Mouse (Mus musculus): ENCODE data around the gene Kcnmb2. TPM values are rescaled to one million over a fixed set of nuclear protein-coding genes. Genes with fewer than 3 reads are reported as not detected.

Gene Kcnmb2
- 3.8 and 4.1 TPM in 2 replicates for polyA plus RNA-seq (2015; fragmentation: Nextera tagmentation; extraction: Ambion mirVana)

DNA sequence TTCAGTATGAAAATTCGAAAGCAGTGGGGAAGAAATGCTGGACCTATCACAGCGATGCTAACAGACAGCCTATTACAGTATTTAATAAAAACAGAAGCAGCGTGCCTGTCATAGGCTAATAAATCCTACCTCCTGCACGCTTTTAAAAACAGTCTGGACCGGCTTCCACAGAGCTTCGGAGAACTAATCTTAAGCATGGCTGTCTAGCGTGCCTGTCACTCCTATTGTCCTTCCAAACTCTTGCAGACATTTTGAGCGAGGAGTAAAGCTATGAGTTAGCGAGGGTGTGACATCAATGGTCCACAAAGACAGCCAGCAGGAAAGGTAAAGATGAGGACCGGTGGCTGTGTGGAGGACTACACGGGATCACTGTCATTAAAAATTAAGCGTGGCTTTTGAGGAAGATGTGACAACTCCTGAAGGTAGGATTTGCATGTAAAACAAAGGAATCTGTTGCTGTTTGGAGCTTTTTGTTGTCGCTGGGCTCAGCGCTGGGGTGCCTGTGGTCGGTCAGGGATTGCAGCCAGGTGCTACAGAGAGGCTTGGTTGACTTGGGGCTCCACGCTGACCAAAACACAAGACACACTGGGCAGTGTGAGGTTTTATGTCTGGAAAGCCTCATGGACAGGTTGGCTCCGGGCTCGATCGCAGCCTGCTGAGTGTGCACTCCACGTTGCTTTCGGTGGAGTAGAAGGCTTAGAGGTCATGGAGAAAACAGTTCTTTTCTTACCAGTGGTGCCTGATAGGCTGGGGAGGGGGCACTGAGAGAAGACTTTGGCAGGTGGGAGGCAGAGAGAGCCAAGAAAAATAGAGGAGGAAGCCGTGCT is at the start of gene Kcnmb2:
Gene Kcnmb2 (plus strand): TSS at position 4 of the 827 bp plus-strand sequence.
- 4% methylated on average over 22 of the region's 22 CpGs for WGBS
- Histone ChIP-seq H3K9me3 (ENCODE audit: low read length) (no peaks in the 10 kb centered on the region), H3K4me2 (replicated peaks; ENCODE audit: low read depth, low read length) (peak within 1 kb of the TSS; percentile 37), H3K4me3 (ENCODE audit: low read depth, low read length) (peak within 1 kb of the TSS; percentile 4; the same call in 1 of the 2 replicates), H3K4me1 (ENCODE audit: insufficient read depth, low read depth, low read length) (no peaks in the 10 kb centered on the region; the same call in 1 of the 2 replicates), H3K27ac (ENCODE audit: low read length) (no peak within 1 kb of the TSS), H3K36me3 (ENCODE audit: insufficient read depth, low read length) (no peaks in the 10 kb centered on the region), H3K27me3 (replicated peaks; ENCODE audit: insufficient read depth, low read length) (no peaks in the 10 kb centered on the region), H3K9ac (replicated peaks; ENCODE audit: low read depth) (no peak within 1 kb of the TSS)
- no peak for DNase-seq (ENCODE audit: low spot score)
- ATAC-seq, result peak; percentile 37; the same call in 1 of the 2 replicates
- TF ChIP-seq EP300 (IDR thresholded peaks at IDR 0.05) (no peak), CTCF (IDR thresholded peaks at IDR 0.05) (no peak)

DNA sequence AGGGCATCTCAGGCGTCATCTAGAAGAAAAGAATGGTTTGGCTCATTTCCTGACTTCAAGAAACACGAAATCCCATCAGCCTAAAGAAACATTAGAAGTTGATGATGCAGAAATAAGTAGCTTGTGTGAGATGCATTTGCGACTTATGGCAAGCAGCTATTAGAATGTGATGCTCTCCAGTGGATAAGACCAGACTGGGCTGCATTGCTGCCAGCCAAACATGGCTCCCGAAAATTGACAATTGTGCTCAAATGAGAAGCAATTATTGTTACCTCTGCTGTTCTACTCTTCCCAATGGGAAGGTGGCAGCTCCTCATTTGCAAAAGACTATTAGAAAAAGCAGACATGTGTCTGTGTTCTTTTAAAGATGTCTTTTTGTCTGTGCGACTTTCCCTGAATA is 38.8 kb upstream of the Kcnmb2 start:
- DNase-seq (ENCODE audit: low spot score), result no peak
- H3K36me3 ChIP-seq (ENCODE audit: insufficient read depth, low read length), result no peaks in the 10 kb centered on the region
- 81% methylated on average over 5 of the region's 5 CpGs for WGBS
- no peaks in the 10 kb centered on the region for H3K27me3 ChIP-seq (replicated peaks; ENCODE audit: insufficient read depth, low read length)
- ATAC-seq, result no peak
- H3K9ac ChIP-seq (replicated peaks; ENCODE audit: low read depth), result no peak overlapping the region
- H3K9me3 ChIP-seq (ENCODE audit: low read length), result no peaks in the 10 kb centered on the region
- no peak overlapping the region for H3K4me3 ChIP-seq (ENCODE audit: low read depth, low read length)
- no peak overlapping the region for H3K4me2 ChIP-seq (replicated peaks; ENCODE audit: low read depth, low read length)
- TF ChIP-seq EP300 (IDR thresholded peaks at IDR 0.05), result no peak
- TF ChIP-seq CTCF (IDR thresholded peaks at IDR 0.05), result no peak
- H3K4me1 ChIP-seq (ENCODE audit: insufficient read depth, low read depth, low read length), result no peaks in the 10 kb centered on the region
- H3K27ac ChIP-seq (ENCODE audit: low read length), result no peak overlapping the region

GRCm38 (mm10) chr3:31864070-31864469 is 38.2 kb upstream of the Kcnmb2 start:
- ATAC-seq (no peak), DNase-seq (ENCODE audit: low spot score) (no peak)
- Histone ChIP-seq H3K27me3 (replicated peaks; ENCODE audit: insufficient read depth, low read length) (no peaks in the 10 kb centered on the region), H3K4me2 (replicated peaks; ENCODE audit: low read depth, low read length) (no peak overlapping the region), H3K36me3 (ENCODE audit: insufficient read depth, low read length) (no peaks in the 10 kb centered on the region), H3K9me3 (ENCODE audit: low read length) (no peaks in the 10 kb centered on the region), H3K4me3 (ENCODE audit: low read depth, low read length) (no peak overlapping the region), H3K27ac (ENCODE audit: low read length) (no peak overlapping the region), H3K4me1 (ENCODE audit: insufficient read depth, low read depth, low read length) (no peaks in the 10 kb centered on the region), H3K9ac (replicated peaks; ENCODE audit: low read depth) (no peak overlapping the region)
- WGBS, result 66% methylated on average over 3 of the region's 3 CpGs
- no peak for TF ChIP-seq CTCF (IDR thresholded peaks at IDR 0.05)
- TF ChIP-seq EP300 (IDR thresholded peaks at IDR 0.05), result no peak

DNA sequence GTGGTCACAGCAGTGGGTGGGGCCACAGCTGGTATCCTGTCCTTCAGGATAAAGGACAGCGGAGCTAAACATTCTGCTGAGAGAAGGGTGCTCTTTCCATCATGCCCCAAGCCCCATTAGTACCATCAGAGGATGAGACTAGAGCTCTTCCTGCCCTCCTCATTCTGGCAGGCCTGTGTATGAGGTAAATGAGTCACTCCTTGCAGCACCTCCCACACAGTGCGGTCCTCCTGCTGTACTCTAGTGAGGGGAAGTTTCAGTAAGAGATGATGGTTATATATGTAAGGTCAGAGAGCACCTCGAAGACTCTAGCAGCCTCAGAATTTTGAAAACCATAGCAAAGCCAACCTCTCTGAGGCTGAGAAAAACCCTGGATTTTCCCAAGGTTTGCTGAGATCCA is 30.8 kb upstream of the Kcnmb2 start:
- no peak overlapping the region for H3K27ac ChIP-seq (ENCODE audit: low read length)
- no peak for DNase-seq (ENCODE audit: low spot score)
- no peak for ATAC-seq
- H3K4me2 ChIP-seq (replicated peaks; ENCODE audit: low read depth, low read length), result no peak overlapping the region
- H3K4me1 ChIP-seq (ENCODE audit: insufficient read depth, low read depth, low read length), result no peaks in the 10 kb centered on the region
- no peaks in the 10 kb centered on the region for H3K27me3 ChIP-seq (replicated peaks; ENCODE audit: insufficient read depth, low read length)
- no peaks in the 10 kb centered on the region for H3K36me3 ChIP-seq (ENCODE audit: insufficient read depth, low read length)
- 75% methylated on average over 3 of the region's 3 CpGs for whole genome bisulfite sequencing
- H3K9ac ChIP-seq (replicated peaks; ENCODE audit: low read depth), result no peak overlapping the region
- TF ChIP-seq EP300 (IDR thresholded peaks at IDR 0.05) (no peak), CTCF (IDR thresholded peaks at IDR 0.05) (no peak)
- H3K9me3 ChIP-seq (ENCODE audit: low read length), result no peaks in the 10 kb centered on the region
- no peak overlapping the region for H3K4me3 ChIP-seq (ENCODE audit: low read depth, low read length)

DNA sequence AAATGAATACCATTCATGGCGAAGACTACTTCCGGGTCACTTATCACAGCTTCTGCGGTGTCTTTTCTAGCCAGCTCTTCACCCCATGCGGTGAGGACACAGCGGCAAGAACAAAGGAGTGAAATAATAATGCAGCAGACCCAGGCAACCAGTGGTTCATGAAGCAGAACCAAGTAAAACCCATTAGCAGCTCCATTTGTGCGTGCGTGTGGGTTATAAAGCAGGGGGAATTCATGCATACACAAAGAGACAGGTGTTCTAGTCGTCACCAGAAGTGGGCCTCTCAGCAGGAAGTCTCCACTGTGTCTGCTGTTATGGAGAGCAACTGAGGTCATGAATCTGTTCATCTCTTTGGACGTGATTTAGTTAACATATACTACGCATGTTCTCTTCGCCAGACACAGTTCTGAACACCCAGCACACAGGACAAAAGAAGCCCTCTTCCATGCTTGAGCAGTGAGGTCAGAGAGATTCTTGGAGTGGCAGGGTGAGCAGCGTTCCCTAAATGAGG is 19.6 kb upstream of the Kcnmb2 start:
- Histone ChIP-seq H3K4me2 (replicated peaks; ENCODE audit: low read depth, low read length) (no peak overlapping the region), H3K9me3 (ENCODE audit: low read length) (no peaks in the 10 kb centered on the region), H3K27ac (ENCODE audit: low read length) (no peak overlapping the region), H3K36me3 (ENCODE audit: insufficient read depth, low read length) (no peaks in the 10 kb centered on the region), H3K27me3 (replicated peaks; ENCODE audit: insufficient read depth, low read length) (no peaks in the 10 kb centered on the region), H3K4me3 (ENCODE audit: low read depth, low read length) (no peak overlapping the region), H3K9ac (replicated peaks; ENCODE audit: low read depth) (no peak overlapping the region), H3K4me1 (ENCODE audit: insufficient read depth, low read depth, low read length) (no peaks in the 10 kb centered on the region)
- WGBS, result 81% methylated on average over 12 of the region's 12 CpGs
- TF ChIP-seq CTCF (IDR thresholded peaks at IDR 0.05) (no peak), EP300 (IDR thresholded peaks at IDR 0.05) (no peak)
- ATAC-seq (no peak), DNase-seq (ENCODE audit: low spot score) (no peak)

- H3K27me3 ChIP-seq (replicated peaks; ENCODE audit: insufficient read depth, low read length), result no peaks in the 10 kb centered on the region
- H3K4me1 ChIP-seq (ENCODE audit: insufficient read depth, low read depth, low read length), result no peaks in the 10 kb centered on the region
- no peaks in the 10 kb centered on the region for H3K9me3 ChIP-seq (ENCODE audit: low read length)
- H3K36me3 ChIP-seq (ENCODE audit: insufficient read depth, low read length), result no peaks in the 10 kb centered on the region
- H3K4me3 ChIP-seq (ENCODE audit: low read depth, low read length), result no peak overlapping the region
- ATAC-seq, result no peak
- no peak for DNase-seq (ENCODE audit: low spot score)
- no peak overlapping the region for H3K27ac ChIP-seq (ENCODE audit: low read length)
- no peak overlapping the region for H3K9ac ChIP-seq (replicated peaks; ENCODE audit: low read depth)
- 38% methylated on average over 2 of the region's 2 CpGs for WGBS
- no peak for TF ChIP-seq CTCF (IDR thresholded peaks at IDR 0.05)
- no peak for TF ChIP-seq EP300 (IDR thresholded peaks at IDR 0.05)
- H3K4me2 ChIP-seq (replicated peaks; ENCODE audit: low read depth, low read length), result no peak overlapping the region
Observed at GRCm38 (mm10) chr3:31892653-31893052, 9.7 kb upstream of the Kcnmb2 start.

Data from lung, postnatal 0 days (tissue).